Mouse (Mus musculus): Measurements from ENCODE around the gene Coro2a. TPM values are rescaled to one million over a fixed set of nuclear protein-coding genes. Genes with fewer than 3 reads are reported as not detected.
"Not testable (repeated sequence)": the region's sequence is repeated elsewhere in the genome, so short reads cannot be mapped to it uniquely, and the experiment has no call there.

Coro2a gene
- polyA plus RNA-seq, 1 experiment from 2014 or later = 6.8 TPM

GRCm38 (mm10) chr4:46602704-46603103 lies 702 bp upstream of the Coro2a start:
- H3K27ac ChIP-seq (ENCODE audit: low read depth, low read length) = no peak overlapping the region
- H3K4me2 ChIP-seq (replicated peaks; ENCODE audit: low read depth, low read length) = no peak overlapping the region
- no peak for ATAC-seq (ENCODE audit: low FRiP score, low TSS enrichment)
- no peak overlapping the region for H3K9ac ChIP-seq (ENCODE audit: low read depth, low read length)
- no peaks in the 10 kb centered on the region for H3K36me3 ChIP-seq (ENCODE audit: control insufficient read depth, insufficient read depth, low read length)
- H3K4me3 ChIP-seq (ENCODE audit: low read length) = no peak overlapping the region
- peaks cover 22% of the 10 kb centered on the region for H3K27me3 ChIP-seq (ENCODE audit: control insufficient read depth, insufficient read depth, low read length)
- H3K4me1 ChIP-seq (ENCODE audit: control insufficient read depth, insufficient read depth, low read length) = no peaks in the 10 kb centered on the region
- H3K9me3 ChIP-seq (ENCODE audit: control insufficient read depth, low read length) = no peaks in the 10 kb centered on the region
- 62% methylated on average over 7 of the region's 7 CpGs for WGBS

GRCm38 (mm10) chr4:46601258-46601843 lies 651 bp downstream of the Coro2a start:
- WGBS = under 1% methylated on average over 47 of the region's 52 CpGs
- peak overlapping the region; percentile 57 for H3K4me3 ChIP-seq (ENCODE audit: low read length)
- no peaks in the 10 kb centered on the region for H3K9me3 ChIP-seq (ENCODE audit: control insufficient read depth, low read length)
- H3K27me3 ChIP-seq (ENCODE audit: control insufficient read depth, insufficient read depth, low read length) = peaks cover 22% of the 10 kb centered on the region
- no peaks in the 10 kb centered on the region for H3K4me1 ChIP-seq (ENCODE audit: control insufficient read depth, insufficient read depth, low read length)
- H3K27ac ChIP-seq (ENCODE audit: low read depth, low read length) = no peak overlapping the region
- peak; percentile 48 for ATAC-seq (ENCODE audit: low FRiP score, low TSS enrichment)
- peak overlapping the region; percentile 98 for H3K4me2 ChIP-seq (replicated peaks; ENCODE audit: low read depth, low read length)
- H3K36me3 ChIP-seq (ENCODE audit: control insufficient read depth, insufficient read depth, low read length) = no peaks in the 10 kb centered on the region
- peak overlapping the region; percentile 60 for H3K9ac ChIP-seq (ENCODE audit: low read depth, low read length)

GRCm38 (mm10) chr4:46600473-46601257 lies 1.3 kb downstream of the Coro2a start:
- Histone ChIP-seq H3K27me3 (ENCODE audit: control insufficient read depth, insufficient read depth, low read length) (peaks cover 22% of the 10 kb centered on the region), H3K9me3 (ENCODE audit: control insufficient read depth, low read length) (no peaks in the 10 kb centered on the region), H3K36me3 (ENCODE audit: control insufficient read depth, insufficient read depth, low read length) (no peaks in the 10 kb centered on the region), H3K4me1 (ENCODE audit: control insufficient read depth, insufficient read depth, low read length) (no peaks in the 10 kb centered on the region), H3K4me3 (ENCODE audit: low read length) (peak overlapping the region; percentile 57), H3K9ac (ENCODE audit: low read depth, low read length) (peak overlapping the region; percentile 60), H3K4me2 (replicated peaks; ENCODE audit: low read depth, low read length) (peak overlapping the region; percentile 98), H3K27ac (ENCODE audit: low read depth, low read length) (no peak overlapping the region)
- 38% methylated on average over 20 of the region's 20 CpGs for WGBS
- no peak for ATAC-seq (ENCODE audit: low FRiP score, low TSS enrichment)

- H3K9ac ChIP-seq (ENCODE audit: low read depth, low read length); H3K4me3 ChIP-seq (ENCODE audit: low read length); H3K36me3 ChIP-seq (ENCODE audit: control insufficient read depth, insufficient read depth, low read length); H3K9me3 ChIP-seq (ENCODE audit: control insufficient read depth, low read length); H3K27ac ChIP-seq (ENCODE audit: low read depth, low read length); H3K4me1 ChIP-seq (ENCODE audit: control insufficient read depth, insufficient read depth, low read length); H3K4me2 ChIP-seq (replicated peaks; ENCODE audit: low read depth, low read length); ATAC-seq (ENCODE audit: low FRiP score, low TSS enrichment): not testable (repeated sequence)
- WGBS = 89% methylated on average over 12 of the region's 12 CpGs
- H3K27me3 ChIP-seq (ENCODE audit: control insufficient read depth, insufficient read depth, low read length) = peaks cover 22% of the 10 kb centered on the region
These were observed 2.4 kb downstream of the Coro2a start for GRCm38 (mm10) chr4:46599609-46600008.

- Histone ChIP-seq H3K27me3 (ENCODE audit: control insufficient read depth, insufficient read depth, low read length) (peaks cover 22% of the 10 kb centered on the region), H3K4me3 (ENCODE audit: low read length) (no peak overlapping the region), H3K9me3 (ENCODE audit: control insufficient read depth, low read length) (no peaks in the 10 kb centered on the region), H3K27ac (ENCODE audit: low read depth, low read length) (no peak overlapping the region), H3K4me2 (replicated peaks; ENCODE audit: low read depth, low read length) (no peak overlapping the region), H3K9ac (ENCODE audit: low read depth, low read length) (no peak overlapping the region), H3K36me3 (ENCODE audit: control insufficient read depth, insufficient read depth, low read length) (no peaks in the 10 kb centered on the region), H3K4me1 (ENCODE audit: control insufficient read depth, insufficient read depth, low read length) (no peaks in the 10 kb centered on the region)
- WGBS = 83% methylated on average over 6 of the region's 6 CpGs
- no peak for ATAC-seq (ENCODE audit: low FRiP score, low TSS enrichment)
These were observed 3.0 kb downstream of the Coro2a start for GRCm38 (mm10) chr4:46598981-46599380.

- H3K4me3 ChIP-seq (ENCODE audit: low read length) = no peak overlapping the region
- 72% methylated on average over 10 of the region's 10 CpGs for WGBS
- H3K4me1 ChIP-seq (ENCODE audit: control insufficient read depth, insufficient read depth, low read length) = no peaks in the 10 kb centered on the region
- H3K27ac ChIP-seq (ENCODE audit: low read depth, low read length) = peak overlapping the region; percentile 26; the same call in 1 of the 2 replicates
- H3K27me3 ChIP-seq (ENCODE audit: control insufficient read depth, insufficient read depth, low read length) = peaks cover 22% of the 10 kb centered on the region
- H3K36me3 ChIP-seq (ENCODE audit: control insufficient read depth, insufficient read depth, low read length) = no peaks in the 10 kb centered on the region
- H3K9ac ChIP-seq (ENCODE audit: low read depth, low read length) = no peak overlapping the region; the same call in 1 of the 2 replicates
- no peak for ATAC-seq (ENCODE audit: low FRiP score, low TSS enrichment)
- H3K4me2 ChIP-seq (replicated peaks; ENCODE audit: low read depth, low read length) = no peak overlapping the region
- no peaks in the 10 kb centered on the region for H3K9me3 ChIP-seq (ENCODE audit: control insufficient read depth, low read length)
These were observed 3.9 kb downstream of the Coro2a start for GRCm38 (mm10) chr4:46598111-46598510.

GRCm38 (mm10) chr4:46597286-46597961 lies 4.6 kb downstream of the Coro2a start:
- no peak for ATAC-seq (ENCODE audit: low FRiP score, low TSS enrichment)
- Histone ChIP-seq H3K4me3 (ENCODE audit: low read length) (no peak overlapping the region), H3K9ac (ENCODE audit: low read depth, low read length) (no peak overlapping the region), H3K27ac (ENCODE audit: low read depth, low read length) (peak overlapping the region; percentile 26; the same call in 1 of the 2 replicates), H3K9me3 (ENCODE audit: control insufficient read depth, low read length) (no peaks in the 10 kb centered on the region), H3K4me1 (ENCODE audit: control insufficient read depth, insufficient read depth, low read length) (no peaks in the 10 kb centered on the region), H3K27me3 (ENCODE audit: control insufficient read depth, insufficient read depth, low read length) (peaks cover 22% of the 10 kb centered on the region), H3K36me3 (ENCODE audit: control insufficient read depth, insufficient read depth, low read length) (no peaks in the 10 kb centered on the region), H3K4me2 (replicated peaks; ENCODE audit: low read depth, low read length) (no peak overlapping the region)
- WGBS = 70% methylated on average over 11 of the region's 11 CpGs

GRCm38 (mm10) chr4:46596398-46596797 lies 5.6 kb downstream of the Coro2a start:
- WGBS = 69% methylated on average over 6 of the region's 6 CpGs
- Histone ChIP-seq H3K4me2 (replicated peaks; ENCODE audit: low read depth, low read length) (no peak overlapping the region), H3K9ac (ENCODE audit: low read depth, low read length) (no peak overlapping the region), H3K36me3 (ENCODE audit: control insufficient read depth, insufficient read depth, low read length) (no peaks in the 10 kb centered on the region), H3K4me1 (ENCODE audit: control insufficient read depth, insufficient read depth, low read length) (no peaks in the 10 kb centered on the region), H3K27me3 (ENCODE audit: control insufficient read depth, insufficient read depth, low read length) (peaks cover 18% of the 10 kb centered on the region), H3K9me3 (ENCODE audit: control insufficient read depth, low read length) (no peaks in the 10 kb centered on the region), H3K4me3 (ENCODE audit: low read length) (no peak overlapping the region), H3K27ac (ENCODE audit: low read depth, low read length) (no peak overlapping the region)
- no peak for ATAC-seq (ENCODE audit: low FRiP score, low TSS enrichment)

GRCm38 (mm10) chr4:46594131-46594530 lies 7.9 kb downstream of the Coro2a start:
- no peak for ATAC-seq (ENCODE audit: low FRiP score, low TSS enrichment)
- no peaks in the 10 kb centered on the region for H3K27me3 ChIP-seq (ENCODE audit: control insufficient read depth, insufficient read depth, low read length)
- H3K4me3 ChIP-seq (ENCODE audit: low read length) = no peak overlapping the region
- H3K36me3 ChIP-seq (ENCODE audit: control insufficient read depth, insufficient read depth, low read length) = no peaks in the 10 kb centered on the region
- no peaks in the 10 kb centered on the region for H3K4me1 ChIP-seq (ENCODE audit: control insufficient read depth, insufficient read depth, low read length)
- H3K27ac ChIP-seq (ENCODE audit: low read depth, low read length) = no peak overlapping the region
- H3K4me2 ChIP-seq (replicated peaks; ENCODE audit: low read depth, low read length) = no peak overlapping the region
- 85% methylated on average over 5 of the region's 5 CpGs for WGBS
- no peak overlapping the region for H3K9ac ChIP-seq (ENCODE audit: low read depth, low read length)
- H3K9me3 ChIP-seq (ENCODE audit: control insufficient read depth, low read length) = no peaks in the 10 kb centered on the region

Measured in kidney, embryonic 14.5 days (tissue).